Mouse (Mus musculus) kidney, postnatal 25 days (tissue): ENCODE measurements around the gene Chst13.

Experiments
- DNase-seq, 2 experiments: peaks; one replicate each; pipeline ENCODE4 v3.0.0; 2021; ENCODE audit warnings: mixed read lengths in 2 of 2

The Chst13 gene

GRCm38 (mm10) chr6:90324991-90325390, at the start of gene Chst13:
Gene Chst13, minus strand, starts transcription at chr6:90325185.
- DNase-seq, result peak; percentile 36 to 63

- DNase-seq, result peak; percentile 48 to 55
Observed at GRCm38 (mm10) chr6:90374647-90375046, 49.7 kb upstream of the Chst13 start.

- peak; percentile 30 to 70 for DNase-seq
Observed at GRCm38 (mm10) chr6:90369725-90370553, 45.0 kb upstream of the Chst13 start.

GRCm38 (mm10) chr6:90368976-90369724, 44.2 kb upstream of the Chst13 start, which contains the start of gene Zxdc:
Gene Zxdc, plus strand, starts transcription at chr6:90369492.
- peak; percentile 99 to 100 for DNase-seq

GRCm38 (mm10) chr6:90363301-90363700, 38.3 kb upstream of the Chst13 start:
- DNase-seq, result no peak

- no peak for DNase-seq
Observed at GRCm38 (mm10) chr6:90360922-90361614, 36.1 kb upstream of the Chst13 start.

GRCm38 (mm10) chr6:90360024-90360781, 35.2 kb upstream of the Chst13 start:
- peak; percentile 78 to 88 for DNase-seq

GRCm38 (mm10) chr6:90359445-90359844, 34.5 kb upstream of the Chst13 start:
- DNase-seq, result no peak

GRCm38 (mm10) chr6:90358142-90358541, 33.2 kb upstream of the Chst13 start:
- no peak for DNase-seq

- no peak for DNase-seq
Observed at GRCm38 (mm10) chr6:90350011-90350410, 25.0 kb upstream of the Chst13 start.

GRCm38 (mm10) chr6:90348500-90348899, 23.5 kb upstream of the Chst13 start:
- DNase-seq, result no peak

- no peak for DNase-seq
Observed at GRCm38 (mm10) chr6:90347183-90347582, 22.2 kb upstream of the Chst13 start.

- DNase-seq, result no peak
Observed at GRCm38 (mm10) chr6:90342343-90342742, 17.4 kb upstream of the Chst13 start.

GRCm38 (mm10) chr6:90334244-90334643, 9.3 kb upstream of the Chst13 start:
- no peak for DNase-seq

GRCm38 (mm10) chr6:90332561-90333425, 7.8 kb upstream of the Chst13 start, which contains the start of gene Uroc1:
Gene Uroc1, plus strand, starts transcription at chr6:90333284.
- peak; percentile 64 to 84 for DNase-seq

GRCm38 (mm10) chr6:90329953-90330352, 5.0 kb upstream of the Chst13 start:
- peak; percentile 51 to 69 for DNase-seq

GRCm38 (mm10) chr6:90327670-90328069, 2.7 kb upstream of the Chst13 start:
- DNase-seq, result peak in 1 of 2 experiments; percentile 39

- peak in 1 of 2 experiments; percentile 40 for DNase-seq
Observed at GRCm38 (mm10) chr6:90324463-90324862, 522 bp downstream of the Chst13 start.

- no peak for DNase-seq
Observed at GRCm38 (mm10) chr6:90324026-90324425, 959 bp downstream of the Chst13 start.

GRCm38 (mm10) chr6:90321811-90322210, 3.2 kb downstream of the Chst13 start:
- DNase-seq, result no peak

- DNase-seq, result peak; percentile 51 to 80
Observed at GRCm38 (mm10) chr6:90320429-90320828, 4.6 kb downstream of the Chst13 start.
